Mouse (Mus musculus): ENCODE results near the gene Psg16.
"Not testable (repeated sequence)": the region's sequence is repeated elsewhere in the genome, so short reads cannot be mapped to it uniquely, and the experiment has no call there.

The Psg16 gene

DNA sequence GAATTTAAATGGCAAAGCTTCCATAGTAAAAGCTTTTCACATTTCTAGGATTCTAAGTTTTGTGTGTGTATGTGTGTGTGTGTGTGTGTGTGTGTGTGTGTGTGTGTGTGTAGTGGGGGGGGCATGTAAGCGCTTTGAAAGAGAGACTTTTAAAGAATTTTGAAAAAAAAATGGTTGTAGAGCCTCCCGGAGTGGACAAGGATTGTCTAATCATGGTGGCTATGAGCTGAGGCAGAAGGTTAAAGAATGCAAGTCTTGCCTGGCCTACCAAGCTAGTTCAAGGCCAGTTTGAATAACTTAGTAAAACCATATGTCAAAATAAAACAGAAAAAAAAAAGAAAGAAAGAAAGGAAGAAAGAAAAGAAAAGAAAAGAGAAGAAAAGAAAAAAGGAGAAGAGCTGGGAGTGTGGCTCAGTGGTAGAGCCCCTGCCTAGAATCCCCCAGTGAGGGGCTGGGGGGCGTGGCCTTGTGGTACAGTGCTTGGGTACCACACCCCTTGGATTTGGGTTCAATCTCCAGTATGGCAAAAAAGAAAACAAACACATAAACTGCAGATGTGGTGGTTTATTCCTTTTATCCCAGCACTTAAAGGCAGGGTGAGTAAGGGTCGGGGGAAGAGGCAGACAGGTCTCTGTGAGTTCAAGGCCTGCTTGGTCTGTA is 18.4 kb upstream of the Psg16 start:
- peak in 1 of 2 experiments; percentile 2 for DNase-seq (ENCODE audit: low spot score in 2 of 2)

DNA sequence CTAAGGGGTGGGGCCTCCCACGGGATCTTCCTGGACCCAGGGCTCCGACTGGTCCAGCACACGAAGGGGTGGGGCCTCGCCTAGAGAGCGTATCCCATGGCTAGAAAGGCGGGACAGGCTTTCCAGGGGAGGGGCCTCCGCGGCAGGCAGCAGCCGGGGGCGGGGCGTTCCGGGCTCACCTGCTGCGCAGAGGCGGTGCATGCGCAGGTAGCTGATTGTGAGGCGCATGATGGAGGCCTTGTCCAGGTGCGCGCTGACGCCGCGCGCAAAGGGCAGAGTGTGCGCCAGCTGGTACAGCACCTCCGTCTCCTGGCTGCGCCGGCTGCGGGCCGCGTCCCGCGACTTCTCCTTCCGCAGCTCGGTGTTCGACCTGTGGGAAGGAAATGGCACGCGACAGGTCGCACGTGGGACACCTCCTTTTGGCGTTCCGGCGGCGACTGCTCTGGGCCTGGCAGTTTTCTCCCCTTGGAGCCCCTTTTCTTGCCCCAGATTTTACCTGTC is 17.7 kb upstream of the Psg16 start:
- DNase-seq (ENCODE audit: low spot score in 2 of 2): peak; percentile 84 to 88

DNA sequence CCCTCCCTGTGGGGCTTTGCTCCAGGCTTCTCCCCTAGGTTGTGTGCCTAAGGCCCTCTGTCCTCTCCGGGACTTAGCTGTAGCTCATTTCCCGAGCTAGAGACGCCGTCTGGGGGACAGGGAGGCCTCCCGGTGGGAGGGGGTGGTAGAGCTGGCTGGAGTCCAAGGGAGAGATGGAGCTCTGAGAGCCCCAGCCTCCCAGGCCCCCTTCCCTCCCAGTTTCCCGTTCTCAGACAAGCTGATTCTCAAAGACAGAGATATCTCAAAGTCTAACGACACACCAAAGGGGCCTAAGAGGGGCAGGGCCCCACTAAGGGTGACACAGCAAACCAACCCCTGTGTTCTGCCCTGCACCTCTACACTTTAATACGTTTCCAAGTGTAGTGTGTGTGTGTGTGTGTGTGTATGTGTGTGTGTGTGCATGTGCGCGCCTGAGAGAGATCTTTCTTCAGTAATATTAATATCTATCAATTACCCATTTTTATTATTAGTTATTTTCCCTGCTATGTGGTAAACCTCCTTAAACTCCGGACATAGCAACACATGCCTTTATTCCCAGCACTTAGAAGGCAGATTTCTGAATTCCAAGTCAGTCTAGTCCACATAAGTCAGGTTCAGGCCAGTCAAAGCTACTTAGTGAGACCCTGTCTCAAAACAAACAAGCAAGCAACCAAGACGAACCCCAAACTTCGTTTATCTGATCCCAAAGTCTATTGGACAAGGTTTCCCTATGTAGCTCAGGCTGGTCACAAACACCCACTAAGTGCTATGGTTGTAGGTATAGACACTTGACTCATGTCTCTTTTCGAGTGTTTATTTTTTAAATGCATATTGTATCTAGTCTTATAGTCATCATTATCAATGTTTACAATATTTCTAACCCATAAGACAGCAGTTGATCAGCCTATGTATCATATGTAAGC is 17.0 kb upstream of the Psg16 start:
- DNase-seq (ENCODE audit: low spot score in 2 of 2): peak in 1 of 2 experiments; percentile 3

DNA sequence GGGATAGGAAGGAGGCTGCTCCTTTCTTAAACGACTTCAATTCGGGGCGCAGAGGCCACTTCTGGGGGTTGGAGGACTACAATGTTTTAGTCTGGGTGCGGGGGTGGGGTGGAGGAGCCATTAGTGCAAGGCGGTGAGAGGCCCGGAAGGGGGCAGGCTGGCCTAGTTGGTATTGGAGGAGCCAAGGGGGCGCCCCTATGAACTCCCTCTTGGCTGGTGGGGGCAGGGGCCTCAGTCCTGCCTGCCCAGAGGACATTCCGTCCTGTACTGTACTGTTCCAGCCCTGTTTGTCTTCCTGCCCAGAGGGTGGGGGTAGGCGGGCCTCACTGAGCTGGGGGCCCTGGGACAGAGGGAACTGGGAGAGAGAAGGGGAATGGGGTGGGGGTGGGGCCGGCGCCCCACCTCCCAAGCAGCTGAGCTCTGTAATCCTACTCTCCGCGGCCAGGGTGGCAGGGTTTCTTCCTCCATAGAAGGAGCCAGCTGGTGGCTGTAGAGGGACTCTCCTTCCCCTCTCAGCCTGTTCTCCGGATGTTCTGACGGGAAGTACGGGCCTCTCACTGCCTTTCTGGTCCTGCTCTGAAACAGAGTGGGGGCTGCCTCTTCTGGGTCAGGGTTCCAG is 15.7 kb upstream of the Psg16 start:
- peak; percentile 66 to 86 for DNase-seq (ENCODE audit: low spot score in 2 of 2)

DNA sequence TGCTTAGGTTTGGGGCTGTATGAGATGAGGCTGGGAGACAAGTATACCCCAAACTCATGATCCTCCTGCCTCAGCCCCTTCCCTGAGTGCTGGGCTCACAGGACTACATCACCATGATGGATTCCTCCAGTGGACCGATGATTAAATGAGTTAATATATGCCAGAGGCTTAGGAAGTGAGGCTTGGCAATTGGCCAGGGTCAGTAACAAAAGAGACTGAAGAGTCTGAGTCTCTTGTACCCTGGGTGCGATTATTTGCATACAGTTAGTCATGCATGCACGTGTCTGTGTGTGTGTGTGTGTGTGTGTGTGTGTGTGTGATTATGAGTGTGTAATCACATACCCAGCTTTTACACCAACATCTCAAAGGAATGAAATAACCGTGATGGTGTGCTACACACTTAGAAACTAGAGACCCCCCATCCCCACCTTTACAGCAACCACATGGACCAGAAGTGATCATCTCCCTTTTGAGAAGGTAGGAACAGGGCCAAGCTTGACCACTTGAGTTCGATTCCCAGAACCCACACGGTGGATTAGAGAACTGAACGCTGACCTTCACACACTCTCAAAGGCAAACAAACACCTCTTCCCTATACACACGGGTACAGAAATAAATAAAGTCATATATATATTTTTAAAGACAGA is 14.9 kb upstream of the Psg16 start:
- peak in 1 of 2 experiments; percentile 20 for DNase-seq (ENCODE audit: low spot score in 2 of 2)

DNA sequence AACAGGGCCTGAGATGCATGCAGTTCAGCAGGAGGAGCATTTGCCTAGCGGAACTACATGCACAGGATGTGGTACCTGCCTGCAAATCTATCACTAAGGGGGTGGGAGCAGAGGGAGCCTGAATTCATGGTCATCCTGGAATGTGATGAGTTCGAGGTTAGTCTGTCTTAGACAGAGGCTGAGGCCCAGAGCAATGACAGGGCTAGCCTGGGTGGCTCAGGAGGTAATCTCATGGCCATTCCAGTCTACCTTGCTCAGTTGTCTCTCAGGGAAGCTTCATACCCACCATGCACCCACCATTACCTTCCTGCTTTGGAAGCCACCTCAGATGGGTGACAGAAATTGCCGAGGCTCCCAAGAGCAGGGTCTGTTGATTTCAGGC is 14.4 kb upstream of the Psg16 start:
- DNase-seq (ENCODE audit: low spot score in 2 of 2): peak; percentile 6 to 8

DNA sequence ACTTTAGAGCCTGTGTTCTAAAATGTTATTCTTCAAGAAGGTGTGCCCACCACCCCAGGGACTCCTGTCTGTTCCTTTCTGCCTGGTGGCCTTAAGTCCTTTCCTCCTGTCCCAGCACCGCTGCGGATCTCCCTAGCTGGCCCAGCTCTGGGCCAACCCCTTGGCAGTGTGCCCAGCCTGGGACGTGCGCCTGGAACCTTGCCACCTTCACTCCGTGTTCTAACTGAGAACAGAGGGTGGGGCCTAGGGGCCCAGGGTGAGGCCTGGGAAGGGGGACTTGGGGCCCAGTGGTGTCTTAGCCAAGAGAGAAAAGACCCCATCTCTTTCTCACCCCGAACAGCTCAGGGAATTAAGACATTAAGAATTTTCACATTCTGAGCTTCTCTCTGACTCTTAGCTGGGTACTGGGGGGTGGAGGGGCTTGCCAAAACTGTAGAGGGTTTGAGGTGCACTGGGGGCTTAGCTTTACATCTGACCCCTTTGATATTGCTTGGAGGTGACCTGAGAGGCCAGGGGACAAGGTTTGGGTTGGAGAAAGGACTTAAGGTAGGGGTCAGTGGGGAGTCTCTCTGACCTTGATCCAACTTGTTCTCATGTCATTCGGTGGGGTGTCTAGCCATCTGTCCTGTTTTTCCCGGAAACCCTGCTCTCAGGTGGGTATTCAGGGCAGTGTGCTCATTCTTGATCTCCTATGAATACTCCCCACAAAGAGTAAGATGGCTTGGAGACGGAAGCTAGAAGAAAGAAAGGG is 13.6 kb upstream of the Psg16 start:
- peak; percentile 80 to 86 for DNase-seq (ENCODE audit: low spot score in 2 of 2)

DNA sequence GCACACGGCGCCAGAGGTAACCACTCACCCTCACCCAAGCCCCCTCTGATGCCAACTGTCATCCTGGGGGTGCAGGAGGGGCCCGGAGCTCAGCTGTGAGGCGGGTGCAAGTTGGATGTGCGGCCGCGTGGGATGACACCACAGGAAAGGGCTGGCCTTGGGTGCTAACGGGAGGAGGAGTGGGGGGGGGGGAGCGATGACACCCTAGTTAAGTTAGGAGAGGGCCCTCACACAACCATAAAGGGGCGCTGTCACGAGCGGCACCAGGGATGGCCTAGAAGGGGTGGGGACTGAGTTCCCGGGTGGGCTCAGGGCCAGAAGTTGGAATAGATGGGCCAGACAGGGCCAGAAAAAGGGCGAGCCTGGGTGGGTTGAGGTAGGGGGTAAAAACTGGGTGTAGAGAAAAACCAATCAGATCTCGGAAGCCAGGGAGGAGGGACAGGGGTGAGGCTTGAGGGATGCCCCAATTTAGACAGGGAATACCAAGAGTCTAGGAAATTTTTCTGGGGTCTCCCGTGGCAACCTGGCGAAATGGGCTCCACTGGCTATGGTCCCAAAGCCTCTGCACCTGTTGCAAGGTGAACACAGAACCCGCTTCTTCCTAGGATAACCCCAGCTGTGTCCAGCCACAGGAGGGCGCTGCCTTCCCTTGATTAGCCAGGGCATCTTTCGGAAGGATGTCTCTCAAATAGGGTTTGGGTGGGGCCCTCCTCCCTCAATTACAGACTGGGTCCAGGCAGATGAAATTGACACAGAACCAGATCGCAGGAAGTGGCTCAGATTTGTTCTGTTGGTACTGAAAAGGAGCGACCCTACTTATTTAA is 12.8 kb upstream of the Psg16 start:
- DNase-seq (ENCODE audit: low spot score in 2 of 2): peak; percentile 19 to 34

DNA sequence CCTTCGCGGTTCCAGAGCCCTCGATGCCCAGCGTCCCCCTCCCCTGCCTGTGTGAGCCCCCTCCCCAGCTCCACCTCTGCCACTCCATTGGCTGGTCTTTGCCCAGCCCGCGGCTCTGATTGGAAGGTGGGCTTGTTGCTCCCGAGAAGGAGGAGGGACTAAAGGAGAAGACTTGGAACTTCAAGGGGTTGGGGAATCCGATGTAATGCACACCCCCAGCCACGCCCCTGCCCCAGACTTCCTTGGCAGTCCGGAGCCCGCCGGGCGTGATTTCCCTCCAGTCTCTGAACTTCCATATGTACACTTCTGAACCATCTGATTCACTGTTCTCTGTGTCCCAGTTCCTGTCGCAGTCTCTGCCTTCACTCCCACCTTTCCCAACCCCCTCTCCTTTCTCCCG is 11.5 kb upstream of the Psg16 start, which contains the start of gene Hif3a:
Gene Hif3a, minus strand, starts transcription at position 39 of the 400 bp plus-strand sequence.
- peak in 1 of 2 experiments; percentile 70 for DNase-seq (ENCODE audit: low spot score in 2 of 2)

DNA sequence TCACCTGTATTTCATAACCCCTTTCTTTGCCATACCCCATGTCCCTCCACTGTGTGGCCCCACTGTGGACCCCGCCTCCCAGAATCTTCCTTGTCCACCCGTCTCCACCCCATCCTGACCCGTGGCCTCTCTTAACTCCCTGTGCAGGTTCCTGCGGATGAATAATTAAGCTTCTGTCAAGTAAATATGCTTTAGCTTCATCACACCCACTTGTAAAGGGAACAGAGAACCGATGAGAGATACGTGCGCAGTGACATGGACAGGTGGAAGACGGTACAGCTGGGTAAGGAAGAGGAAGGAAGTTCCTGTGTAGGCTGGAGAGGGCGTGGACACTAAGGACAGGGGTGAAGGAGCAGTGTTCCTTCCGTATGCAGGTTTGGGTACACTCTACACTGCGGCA is 11.0 kb upstream of the Psg16 start:
- no peak for DNase-seq (ENCODE audit: low spot score in 2 of 2)

DNA sequence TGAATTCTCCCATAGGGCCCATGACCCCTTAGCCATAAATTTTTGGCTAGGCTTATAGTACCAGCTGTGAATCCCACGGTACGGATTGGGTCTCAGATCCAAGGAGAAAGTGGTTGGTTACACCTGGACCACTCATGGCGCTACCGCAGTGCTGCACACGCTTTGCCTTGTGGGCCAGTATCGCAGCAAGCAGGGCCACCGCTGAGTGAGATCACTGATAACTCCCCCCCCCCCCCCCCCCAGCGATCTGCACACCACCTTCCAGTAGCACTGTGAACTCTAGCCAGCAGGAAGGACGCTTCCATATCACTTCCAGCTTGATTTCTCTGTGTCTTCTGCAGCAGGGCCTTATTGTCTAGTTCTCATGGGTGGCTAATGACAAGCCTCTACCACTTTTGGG is 8.2 kb upstream of the Psg16 start:
- DNase-seq (ENCODE audit: low spot score in 2 of 2): no peak

DNA sequence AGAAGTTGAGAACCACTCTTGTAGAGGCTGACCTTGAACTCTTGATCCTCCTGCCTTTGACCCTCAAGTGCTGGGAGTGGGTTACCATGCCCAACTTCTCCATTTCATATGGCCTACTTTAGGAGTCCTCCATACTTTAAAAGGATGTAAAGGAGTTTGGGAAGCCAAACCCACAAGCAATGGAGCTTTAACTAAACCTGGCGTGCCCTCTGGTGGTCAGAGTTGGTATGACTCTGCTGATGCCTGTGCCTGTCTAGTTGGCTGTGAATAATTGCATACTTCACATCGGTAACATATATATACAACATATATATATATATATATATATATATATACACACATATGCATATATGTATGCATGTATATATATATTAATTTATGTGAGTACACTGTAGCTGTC is 7.4 kb upstream of the Psg16 start:
- peak in 1 of 2 experiments; percentile 84 for DNase-seq (ENCODE audit: low spot score in 2 of 2)

DNA sequence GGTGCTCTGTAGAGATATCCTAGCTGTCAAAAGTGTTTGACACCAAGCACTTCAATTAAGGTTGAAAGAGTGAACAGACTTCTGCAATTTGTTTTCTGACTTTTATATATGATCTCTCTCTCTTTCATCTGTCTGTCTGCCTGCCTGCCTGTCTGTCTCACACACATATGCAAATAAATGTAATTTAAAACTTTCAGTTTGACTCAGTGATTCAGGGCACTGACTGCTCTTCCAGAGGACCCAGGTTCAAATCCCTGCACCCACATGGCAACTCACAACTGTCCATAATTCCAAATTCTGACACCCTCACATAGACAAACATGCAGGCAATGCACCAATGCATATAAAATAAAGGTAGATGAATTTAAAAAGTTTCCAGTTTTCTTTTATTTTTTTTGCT is 6.8 kb upstream of the Psg16 start:
- DNase-seq (ENCODE audit: low spot score in 2 of 2): no peak

DNA sequence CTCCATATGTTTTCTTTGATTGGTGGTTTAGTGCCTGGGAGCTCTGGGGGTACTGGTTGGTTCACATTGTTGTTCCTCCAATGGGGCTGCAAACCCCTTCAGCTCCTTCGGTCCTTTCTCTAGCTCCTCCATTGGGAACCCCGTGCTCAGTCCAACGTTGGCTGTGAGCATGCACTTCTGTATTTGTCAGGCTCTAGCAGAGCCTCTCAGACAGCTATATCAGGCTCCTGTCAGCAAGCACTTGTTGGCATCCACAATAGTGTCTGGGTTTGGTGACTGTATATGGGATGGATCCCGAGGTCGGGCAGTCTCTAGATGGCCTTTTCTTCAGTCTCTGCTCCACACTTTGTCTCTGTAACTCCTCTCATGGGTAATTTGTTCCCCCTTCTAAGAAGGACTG is 6.2 kb upstream of the Psg16 start:
- DNase-seq (ENCODE audit: low spot score in 2 of 2): not testable (repeated sequence)

DNA sequence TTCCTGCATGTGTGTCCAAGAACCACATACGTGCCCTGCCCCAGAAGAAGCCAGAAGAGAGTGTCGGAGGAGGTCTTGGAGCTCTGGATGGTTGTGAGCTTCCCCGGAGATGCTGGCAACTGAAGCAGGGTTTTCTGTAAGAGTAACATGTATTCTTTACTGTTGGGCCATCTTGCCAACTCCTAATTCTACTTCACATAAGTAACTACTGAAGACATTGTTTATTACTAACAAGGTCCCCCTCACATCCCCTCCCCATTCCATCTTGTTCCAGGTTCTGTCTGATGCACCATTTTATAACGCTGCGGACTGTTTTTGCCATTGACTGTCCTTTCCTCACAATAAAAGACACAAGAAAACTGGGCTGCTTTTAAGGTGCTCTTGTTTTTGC is 332 bp upstream of the Psg16 start:
- DNase-seq (ENCODE audit: low spot score in 2 of 2): no peak

DNA sequence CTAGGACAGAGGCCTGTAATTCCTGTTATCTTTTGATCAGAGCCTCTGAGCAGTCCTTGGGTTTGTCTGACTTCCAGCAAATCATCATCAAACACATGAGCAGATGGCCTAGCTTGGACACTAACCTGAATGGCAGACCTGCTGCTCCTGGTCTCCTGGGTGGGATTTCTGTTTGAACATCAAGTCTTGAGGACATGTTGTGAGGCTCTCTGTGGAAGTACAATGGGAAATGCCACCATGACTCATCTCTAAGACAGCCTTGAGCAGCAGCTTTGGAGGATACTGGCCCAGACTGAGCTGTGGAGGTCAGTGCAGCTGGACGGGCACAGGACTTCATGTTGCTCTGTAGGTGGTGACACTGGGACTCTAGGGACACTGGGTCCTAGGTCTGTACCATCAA is 2.7 kb downstream of the Psg16 start:
- DNase-seq (ENCODE audit: low spot score in 2 of 2): no peak

DNA sequence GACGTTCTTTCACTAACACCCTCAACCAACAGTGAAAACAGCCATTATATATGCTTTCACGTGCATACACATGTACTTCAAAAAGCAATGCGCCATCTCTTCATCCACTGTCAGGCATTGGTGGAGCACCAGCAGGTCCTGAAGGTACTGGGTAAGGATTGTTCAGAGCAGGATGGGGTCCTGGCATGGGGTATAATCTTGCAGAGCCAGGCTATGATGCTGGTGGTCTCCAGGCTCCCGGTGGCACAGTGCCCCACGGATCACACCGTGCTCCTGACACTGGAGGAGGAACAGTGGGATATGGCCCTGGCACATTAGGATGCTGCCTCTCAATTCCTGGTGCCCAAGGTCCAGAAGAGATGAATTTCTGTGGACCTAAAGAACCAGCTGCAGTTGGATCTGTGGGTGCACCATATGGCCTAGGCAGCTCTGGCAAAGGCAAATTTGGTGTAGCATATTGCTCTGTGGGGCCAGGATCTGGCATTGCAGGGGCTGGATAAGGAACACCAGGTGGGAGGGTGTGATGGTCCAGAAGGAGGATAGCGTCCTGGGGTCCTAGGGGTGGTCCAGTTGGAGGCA is 4.3 kb downstream of the Psg16 start:
- no peak for DNase-seq (ENCODE audit: low spot score in 2 of 2)

DNA sequence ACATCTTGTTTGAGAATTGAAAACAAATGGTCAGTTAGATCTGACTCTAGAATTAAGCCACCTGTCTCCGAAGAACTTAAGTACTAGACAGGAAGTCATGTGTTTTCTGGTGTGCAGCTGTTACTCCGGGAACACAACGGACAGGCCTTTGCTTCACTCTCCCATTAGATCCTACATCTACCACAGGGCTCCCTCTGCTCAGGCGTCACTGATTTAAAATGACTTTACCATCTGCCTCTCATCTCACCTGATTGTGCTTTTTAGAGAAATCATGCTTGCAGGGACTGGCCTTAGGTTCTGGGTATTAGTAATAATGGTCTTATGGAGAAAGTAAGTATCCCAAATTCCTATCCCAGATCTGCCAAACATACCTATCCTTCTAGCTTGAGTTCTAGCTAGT is 8.9 kb downstream of the Psg16 start:
- no peak for DNase-seq (ENCODE audit: low spot score in 2 of 2)

DNA sequence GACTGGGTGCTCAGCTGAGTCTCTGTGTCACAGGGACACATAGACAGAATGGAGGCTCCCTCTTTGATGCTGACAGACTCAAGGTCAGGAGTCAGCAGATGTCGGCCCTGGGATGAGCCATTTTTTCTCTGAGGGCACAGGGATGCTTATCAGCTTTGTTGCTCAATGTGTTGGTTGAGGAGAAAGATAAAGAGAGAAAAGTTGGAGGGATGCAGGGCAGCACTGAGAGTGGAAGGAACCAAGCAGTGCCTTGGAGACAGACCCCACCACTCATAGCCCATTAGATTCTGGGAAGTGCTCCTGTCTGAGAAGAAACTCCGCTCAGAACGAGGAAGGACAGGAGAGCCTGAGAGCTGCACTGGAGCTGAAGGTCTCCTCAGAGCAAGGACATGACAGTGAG is 13.9 kb downstream of the Psg16 start:
- DNase-seq (ENCODE audit: low spot score in 2 of 2): no peak

DNA sequence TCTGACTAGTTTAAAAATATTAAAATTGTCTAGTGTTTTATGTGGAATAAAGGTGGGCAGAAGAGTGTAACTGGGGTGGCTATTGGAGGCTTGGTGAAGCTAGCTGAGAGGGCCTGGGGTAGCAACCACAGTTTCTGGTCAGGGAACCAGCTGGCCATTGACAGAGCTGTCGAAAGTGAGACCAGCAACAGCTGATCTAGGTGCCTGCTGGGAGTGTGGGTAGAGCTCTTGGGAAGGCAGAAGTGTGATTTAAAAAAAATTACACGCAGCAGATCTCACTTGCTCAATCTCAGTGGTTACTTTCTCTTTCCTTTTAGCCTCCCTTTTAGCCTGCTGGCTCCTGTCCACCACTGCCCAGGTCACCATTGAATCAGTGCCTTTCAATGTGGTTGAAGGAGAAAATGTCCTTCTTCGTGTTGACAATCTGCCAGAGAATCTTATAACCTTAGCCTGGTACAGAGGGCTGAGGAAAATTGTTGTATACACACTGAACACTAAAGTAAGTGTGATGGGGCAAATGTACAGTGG is 16.3 kb downstream of the Psg16 start:
- DNase-seq (ENCODE audit: low spot score in 2 of 2): no peak

Data from frontal cortex, postnatal 10 days (tissue).